Mouse (Mus musculus) kidney, postnatal 4 days (tissue): ENCODE results near the gene Abca3.
A peak's percentile ranks its signal among the peaks of the same experiment; 100 is the strongest.
"Not testable (repeated sequence)": the region's sequence is repeated elsewhere in the genome, so short reads cannot be mapped to it uniquely, and the experiment has no call there.

Experiments used
- DNase-seq, 2 experiments: peaks; one replicate each; pipeline ENCODE4 v3.0.0; 2021; ENCODE audit warnings: mixed read lengths in 2 of 2

The Abca3 gene

DNA sequence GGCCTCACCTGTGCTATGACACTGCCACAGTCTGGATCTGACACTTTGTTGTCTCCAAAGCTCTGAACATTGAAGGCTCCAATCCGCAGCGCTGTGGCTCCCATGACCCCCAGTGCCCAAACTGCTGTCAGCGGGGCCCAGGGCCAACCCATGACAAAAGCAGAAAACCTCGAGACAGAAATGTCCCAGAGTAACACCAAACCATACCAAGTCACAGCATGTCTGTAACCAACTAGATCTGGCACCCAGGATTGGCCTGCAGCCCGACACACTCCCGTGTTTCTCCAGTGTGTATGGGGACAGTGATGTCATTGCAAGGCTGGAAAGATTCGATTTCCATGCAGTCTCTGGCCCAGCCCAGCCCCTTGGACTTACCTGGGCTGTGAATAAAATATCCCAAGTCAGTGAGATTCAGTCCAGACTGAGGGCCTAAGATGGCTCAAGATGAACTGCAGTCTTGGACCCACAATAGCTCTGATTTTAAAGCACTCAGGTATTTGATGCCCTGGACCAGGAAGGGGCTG is 90.9 kb downstream of the Abca3 start, which contains the start of gene Dnase1l2:
TSS of gene Dnase1l2 (minus strand) at position 474 of the 524 bp plus-strand sequence.
- DNase-seq, result no peak

DNA sequence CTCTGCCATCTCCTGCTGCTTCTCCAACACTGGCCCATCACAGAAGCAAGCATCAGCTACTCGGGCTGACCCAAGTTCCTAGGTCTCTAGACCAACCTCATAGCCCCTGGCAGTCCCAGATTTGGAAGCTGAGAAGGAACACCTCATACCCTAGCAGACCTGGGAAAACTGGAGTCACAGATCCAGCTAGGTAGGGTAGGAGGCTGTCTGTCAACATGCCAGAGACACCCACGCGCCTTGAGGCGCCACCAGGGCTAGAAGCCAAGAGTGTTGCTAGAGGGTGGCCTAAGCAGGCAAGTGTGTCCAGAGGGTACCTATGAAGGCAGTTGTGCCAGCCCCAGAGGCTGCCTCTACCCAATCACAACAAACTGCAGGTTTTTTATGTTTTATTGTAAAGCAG is 91.7 kb downstream of the Abca3 start:
- DNase-seq, result peak in 1 of 2 experiments; percentile 46

DNA sequence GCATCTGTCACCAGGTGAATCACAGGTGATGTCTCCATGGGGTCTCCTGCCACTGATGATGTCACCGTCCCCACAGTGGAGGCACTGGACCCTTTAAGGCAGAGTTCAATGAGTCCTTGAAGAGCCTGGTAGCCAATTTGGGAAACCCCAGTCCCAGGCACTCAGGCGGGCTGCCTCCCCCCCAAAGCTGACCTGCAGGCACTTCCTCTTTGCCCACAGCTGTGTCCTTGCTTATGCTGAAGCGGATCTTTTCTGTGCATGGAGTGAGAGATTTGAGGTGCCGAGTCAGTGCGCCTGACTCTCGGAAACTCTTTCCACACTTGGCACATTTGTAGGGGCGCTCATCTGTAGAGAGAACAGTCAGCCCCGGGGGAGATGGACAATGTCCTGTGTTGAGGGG is 94.8 kb downstream of the Abca3 start:
- no peak for DNase-seq

- no peak for DNase-seq
Observed at GRCm38 (mm10) chr17:24449507-24449906, 97.8 kb downstream of the Abca3 start.

DNA sequence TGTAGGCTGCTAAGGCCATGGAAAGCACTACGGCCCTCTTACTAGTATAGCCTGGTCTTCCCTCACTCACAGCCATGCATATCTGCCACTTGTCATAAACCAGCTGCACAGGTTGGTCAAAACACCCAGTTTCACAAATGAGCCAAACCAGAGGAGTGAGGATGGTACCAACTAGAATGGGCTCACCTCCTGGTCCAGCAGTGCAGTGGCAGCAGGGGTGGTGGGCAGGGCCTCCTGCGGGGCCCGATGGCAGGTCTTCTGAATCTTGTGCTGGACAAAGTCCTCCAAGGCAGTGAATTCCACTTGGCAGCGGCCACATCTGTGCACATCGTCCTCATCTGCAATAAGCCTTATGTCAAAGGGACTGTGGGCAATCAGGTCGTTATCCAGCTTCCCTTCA is 99.5 kb downstream of the Abca3 start:
- DNase-seq, result no peak

DNA sequence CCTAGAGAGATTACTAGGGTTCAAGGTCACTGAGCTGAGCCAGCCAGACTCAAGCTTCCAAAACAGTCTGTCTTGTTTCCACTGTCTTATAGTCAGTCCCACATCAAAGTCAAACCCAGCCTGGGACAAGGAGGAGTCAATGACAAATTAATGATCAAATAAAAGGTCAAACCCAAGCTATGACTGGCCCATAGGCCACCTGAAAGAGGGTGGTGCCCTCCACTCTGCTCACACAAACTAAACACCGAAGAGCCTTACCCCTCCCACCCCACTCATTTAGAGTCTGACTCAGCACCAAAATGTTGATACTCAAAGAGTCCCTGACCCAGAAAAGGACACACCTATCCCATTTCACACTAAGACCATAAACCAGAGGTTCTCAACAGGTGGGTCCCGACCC is 101.6 kb downstream of the Abca3 start:
- no peak for DNase-seq

GRCm38 (mm10) chr17:24454218-24454755 is 102.5 kb downstream of the Abca3 start:
- DNase-seq, result no peak

- DNase-seq, result peak; percentile 100
Observed at GRCm38 (mm10) chr17:24454756-24455522, 103.2 kb downstream of the Abca3 start.

DNA sequence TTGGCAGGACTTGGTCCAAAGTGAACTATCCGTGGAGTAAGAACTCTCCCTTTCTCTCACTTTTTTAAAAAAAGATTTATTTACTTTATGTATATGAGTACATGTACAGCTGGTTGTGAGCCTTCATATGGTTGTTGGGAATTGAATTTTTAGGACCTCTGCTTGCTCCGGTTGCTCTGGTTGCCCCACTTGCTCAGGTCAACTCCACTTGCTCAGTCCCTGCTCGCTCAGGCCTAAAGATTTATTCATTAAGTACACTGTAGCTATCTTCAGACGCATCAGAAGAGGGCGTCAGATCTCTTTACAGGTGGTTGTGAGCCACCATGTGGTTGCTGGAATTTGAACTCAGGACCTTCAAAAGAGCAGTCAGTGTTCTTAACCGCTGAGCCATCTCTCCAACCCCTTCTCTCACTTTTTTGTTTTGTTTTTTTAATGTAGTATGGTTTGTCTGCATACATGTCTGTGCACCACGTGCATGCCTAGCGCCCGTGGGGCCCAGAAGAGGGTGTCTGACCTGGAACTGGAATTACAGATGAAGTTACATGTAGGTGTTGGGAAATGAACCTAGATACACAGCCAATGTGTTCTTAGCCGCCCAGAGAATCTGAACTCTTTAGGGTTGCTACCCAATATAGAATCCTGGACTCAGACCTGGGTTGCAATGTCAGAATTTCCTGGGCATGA is 103.9 kb downstream of the Abca3 start:
- DNase-seq, result not testable (repeated sequence)
